Mouse (Mus musculus) intestine, embryonic 15.5 days (tissue): ENCODE measurements around the gene Lsg1. TPM values are rescaled to one million over a fixed set of nuclear protein-coding genes. Genes with fewer than 3 reads are reported as not detected.

Source experiments
- ATAC-seq: fragments of 200-750 bp; cut with Nextera tagmentation; 2 replicates; pipeline ENCODE4 v1.8.0; 2017; ENCODE audit warnings: moderate TSS enrichment, moderate library complexity
- H3K27ac ChIP-seq: fragments of 300-500 bp; sonication (generic); 2 replicates; pipeline ENCODE4 v1.5.1; 2015; ENCODE audit warnings: mild to moderate bottlenecking, inconsistent platforms
- H3K27me3 ChIP-seq: fragments of 300-500 bp; sonication (generic); replicated peaks from 2 replicates; pipeline ENCODE4 v1.6.1; 2015; ENCODE audit warnings: inconsistent platforms
- H3K36me3 ChIP-seq: fragments of 300-500 bp; sonication (generic); 2 replicates; pipeline ENCODE4 v1.6.1; 2015; ENCODE audit warnings: inconsistent platforms
- H3K4me1 ChIP-seq: fragments of 300-500 bp; sonication (generic); replicated peaks from 2 replicates; pipeline ENCODE4 v1.6.1; 2015; ENCODE audit warnings: inconsistent platforms
- H3K4me2 ChIP-seq: fragments of 300-500 bp; sonication (generic); replicated peaks from 2 replicates; pipeline ENCODE4 v1.6.1; 2015; ENCODE audit warnings: mild to moderate bottlenecking, inconsistent platforms
- H3K4me3 ChIP-seq: fragments of 300-500 bp; sonication (generic); replicated peaks from 2 replicates; pipeline ENCODE4 v1.5.1; 2015; ENCODE audit warnings: inconsistent platforms
- H3K9ac ChIP-seq: fragments of 300-500 bp; sonication (generic); 2 replicates; pipeline ENCODE4 v1.6.1; 2015; ENCODE audit warnings: inconsistent platforms
- H3K9me3 ChIP-seq: fragments of 300-500 bp; sonication (generic); 2 replicates; pipeline ENCODE4 v1.6.1; 2016; ENCODE audit warnings: inconsistent platforms
- WGBS: fragments of 180-500 bp; shearing (Covaris S2); methylation state at CpG from one replicate; pipeline ENCODE4 v1.1.7; 2015; 5-methylcytosine and 5-hydroxymethylcytosine counted together
- polyA plus RNA-seq: library from polyadenylated mRNA; unstranded; fragments of >200 nt; fragmentation: Nextera tagmentation; extraction: Ambion mirVana; gene quantifications from 2 replicates; pipeline ENCODE4 v1.2.1, GENCODE M21; 2015

The Lsg1 gene
- polyA plus RNA-seq, 1 experiment from 2014 or later, result 57.3 TPM

GRCm38 (mm10) chr16:30542826-30543225, 44.6 kb downstream of the Lsg1 start:
- Histone ChIP-seq H3K9ac (no peak overlapping the region), H3K4me2 (no peak overlapping the region), H3K36me3 (no peaks in the 10 kb centered on the region), H3K4me3 (no peak overlapping the region), H3K27me3 (no peaks in the 10 kb centered on the region), H3K9me3 (no peaks in the 10 kb centered on the region), H3K27ac (no peak overlapping the region), H3K4me1 (0 out of 2 replicates have a peak, but pooled peaks cover 6% of the 10 kb centered on the region)
- no peak for ATAC-seq
- WGBS, result 75% methylated on average over 6 of the region's 6 CpGs

- H3K36me3 ChIP-seq, result no peaks in the 10 kb centered on the region
- H3K9me3 ChIP-seq, result no peaks in the 10 kb centered on the region
- WGBS, result 73% methylated on average over 20 of the region's 20 CpGs
- peak overlapping the region; percentile 14; the same call in 1 of the 2 replicates for H3K4me3 ChIP-seq
- peak overlapping the region; percentile 17; the same call in 1 of the 2 replicates for H3K4me2 ChIP-seq
- H3K4me1 ChIP-seq, result peaks cover 6% of the 10 kb centered on the region; the same call in 1 of the 2 replicates
- no peaks in the 10 kb centered on the region for H3K27me3 ChIP-seq
- H3K9ac ChIP-seq, result no peak overlapping the region
- peak; percentile 42; the same call in 1 of the 2 replicates for ATAC-seq
- H3K27ac ChIP-seq, result no peak overlapping the region
Observed at GRCm38 (mm10) chr16:30540107-30541001, 47.0 kb downstream of the Lsg1 start.

- Histone ChIP-seq H3K9me3 (no peaks in the 10 kb centered on the region), H3K9ac (no peak overlapping the region), H3K27me3 (no peaks in the 10 kb centered on the region), H3K4me3 (no peak overlapping the region), H3K4me2 (no peak overlapping the region), H3K36me3 (no peaks in the 10 kb centered on the region), H3K4me1 (peaks cover 6% of the 10 kb centered on the region; the same call in 1 of the 2 replicates), H3K27ac (no peak overlapping the region)
- peak; percentile 59 for ATAC-seq
- 21% methylated on average over 10 of the region's 10 CpGs for WGBS
Observed at GRCm38 (mm10) chr16:30539433-30539832, 48.0 kb downstream of the Lsg1 start.

DNA sequence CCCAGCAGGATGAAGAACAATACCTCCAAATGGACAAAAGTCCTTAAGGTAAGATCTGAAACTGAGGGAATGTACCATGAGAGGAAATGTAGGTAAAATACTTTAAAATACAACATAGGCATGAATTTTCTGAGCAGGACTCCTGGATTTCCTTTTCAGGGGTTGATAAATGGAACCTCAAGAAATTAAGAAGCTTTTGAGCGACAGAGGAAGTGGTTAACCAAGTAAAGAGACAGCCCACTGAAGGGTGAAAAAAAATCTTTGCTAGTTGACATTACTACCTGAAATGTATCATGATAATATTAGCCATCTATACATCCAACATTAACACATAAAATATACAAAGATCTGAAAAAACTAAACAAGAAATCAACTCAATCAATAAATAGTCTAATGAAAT, 52.3 kb downstream of the Lsg1 start:
- no peaks in the 10 kb centered on the region for H3K27me3 ChIP-seq
- no peak overlapping the region for H3K4me2 ChIP-seq
- peaks cover 6% of the 10 kb centered on the region; the same call in 1 of the 2 replicates for H3K4me1 ChIP-seq
- 75% methylated on average over 1 of the region's 1 CpGs for WGBS
- no peaks in the 10 kb centered on the region for H3K9me3 ChIP-seq
- ATAC-seq, result no peak
- no peaks in the 10 kb centered on the region for H3K36me3 ChIP-seq
- H3K9ac ChIP-seq, result no peak overlapping the region
- H3K27ac ChIP-seq, result no peak overlapping the region
- H3K4me3 ChIP-seq, result no peak overlapping the region

GRCm38 (mm10) chr16:30533592-30533991, 53.8 kb downstream of the Lsg1 start:
- Histone ChIP-seq H3K4me1 (no peaks in the 10 kb centered on the region; the same call in 1 of the 2 replicates), H3K4me2 (no peak overlapping the region), H3K9me3 (no peaks in the 10 kb centered on the region), H3K36me3 (no peaks in the 10 kb centered on the region), H3K27ac (no peak overlapping the region), H3K27me3 (no peaks in the 10 kb centered on the region), H3K4me3 (no peak overlapping the region), H3K9ac (no peak overlapping the region)
- 67% methylated on average over 4 of the region's 4 CpGs for WGBS
- ATAC-seq, result no peak

- H3K4me1 ChIP-seq, result no peaks in the 10 kb centered on the region; the same call in 1 of the 2 replicates
- ATAC-seq, result no peak
- no peak overlapping the region for H3K9ac ChIP-seq
- H3K36me3 ChIP-seq, result no peaks in the 10 kb centered on the region
- no peak overlapping the region for H3K27ac ChIP-seq
- WGBS, result 53% methylated on average over 1 of the region's 1 CpGs
- H3K4me3 ChIP-seq, result no peak overlapping the region
- no peaks in the 10 kb centered on the region for H3K9me3 ChIP-seq
- H3K27me3 ChIP-seq, result no peaks in the 10 kb centered on the region
- no peak overlapping the region for H3K4me2 ChIP-seq
Observed at GRCm38 (mm10) chr16:30532929-30533328, 54.5 kb downstream of the Lsg1 start.

GRCm38 (mm10) chr16:30531761-30532406, 55.5 kb downstream of the Lsg1 start:
- Histone ChIP-seq H3K27ac (no peak overlapping the region), H3K4me1 (no peaks in the 10 kb centered on the region; the same call in 1 of the 2 replicates), H3K9ac (no peak overlapping the region), H3K27me3 (no peaks in the 10 kb centered on the region), H3K36me3 (no peaks in the 10 kb centered on the region), H3K9me3 (no peaks in the 10 kb centered on the region), H3K4me3 (no peak overlapping the region), H3K4me2 (no peak overlapping the region)
- 29% methylated on average over 20 of the region's 20 CpGs for WGBS
- peak; percentile 49; the same call in 1 of the 2 replicates for ATAC-seq

- no peak overlapping the region for H3K4me3 ChIP-seq
- no peak overlapping the region for H3K27ac ChIP-seq
- H3K9ac ChIP-seq, result no peak overlapping the region
- WGBS, result 49% methylated on average over 4 of the region's 4 CpGs
- H3K27me3 ChIP-seq, result no peaks in the 10 kb centered on the region
- no peaks in the 10 kb centered on the region for H3K36me3 ChIP-seq
- H3K4me2 ChIP-seq, result no peak overlapping the region
- no peaks in the 10 kb centered on the region for H3K4me1 ChIP-seq
- no peak; the same call in 1 of the 2 replicates for ATAC-seq
- no peaks in the 10 kb centered on the region for H3K9me3 ChIP-seq
Observed at GRCm38 (mm10) chr16:30530815-30531214, 56.6 kb downstream of the Lsg1 start.

DNA sequence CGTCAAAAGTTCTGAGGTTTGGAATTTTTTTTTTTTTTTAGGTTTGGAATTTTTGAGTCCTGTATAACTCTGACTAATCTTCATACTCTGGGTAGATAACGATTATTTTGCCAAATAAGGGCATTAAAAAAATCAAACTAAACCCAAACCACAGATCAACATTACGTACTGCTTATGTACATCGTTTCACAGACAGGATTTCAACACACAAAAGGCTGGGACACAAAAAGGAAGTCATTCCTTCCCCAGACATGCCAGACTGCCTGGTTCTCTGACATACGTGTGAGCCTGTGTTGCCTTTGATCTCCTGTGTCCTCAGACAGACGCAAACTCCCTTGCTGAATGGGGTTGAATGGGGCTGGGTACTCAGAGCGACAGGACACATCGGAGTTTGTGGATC, 59.0 kb downstream of the Lsg1 start:
- Histone ChIP-seq H3K27me3 (no peaks in the 10 kb centered on the region), H3K9me3 (no peaks in the 10 kb centered on the region), H3K27ac (no peak overlapping the region), H3K9ac (no peak overlapping the region), H3K36me3 (no peaks in the 10 kb centered on the region), H3K4me2 (no peak overlapping the region), H3K4me3 (no peak overlapping the region), H3K4me1 (no peaks in the 10 kb centered on the region)
- no peak for ATAC-seq
- WGBS, result 83% methylated on average over 8 of the region's 8 CpGs

DNA sequence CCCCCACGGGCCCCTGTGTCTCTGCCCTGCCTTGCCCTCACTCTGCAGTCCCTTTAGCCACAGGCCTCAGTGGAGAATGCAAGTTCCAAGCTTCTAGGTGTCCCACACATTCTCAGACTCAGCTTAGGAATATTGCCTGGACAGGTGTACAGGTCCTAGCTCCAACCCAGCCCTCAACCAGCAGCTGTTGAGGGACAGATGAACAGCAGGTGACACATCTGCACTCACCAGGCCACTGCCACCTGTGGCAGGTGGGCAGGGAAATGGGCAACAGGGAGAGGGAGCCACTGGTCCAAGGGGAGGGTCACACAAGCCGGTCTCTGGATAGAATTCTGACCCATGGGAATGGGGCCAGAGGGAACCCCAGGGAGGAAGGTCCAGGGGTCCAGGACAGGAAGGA, 59.5 kb downstream of the Lsg1 start:
- H3K4me1 ChIP-seq, result no peaks in the 10 kb centered on the region
- no peaks in the 10 kb centered on the region for H3K36me3 ChIP-seq
- no peak overlapping the region for H3K27ac ChIP-seq
- H3K9me3 ChIP-seq, result no peaks in the 10 kb centered on the region
- WGBS, result 73% methylated on average over 2 of the region's 2 CpGs
- no peak overlapping the region for H3K4me3 ChIP-seq
- no peak for ATAC-seq
- H3K9ac ChIP-seq, result no peak overlapping the region
- no peak overlapping the region for H3K4me2 ChIP-seq
- H3K27me3 ChIP-seq, result no peaks in the 10 kb centered on the region

DNA sequence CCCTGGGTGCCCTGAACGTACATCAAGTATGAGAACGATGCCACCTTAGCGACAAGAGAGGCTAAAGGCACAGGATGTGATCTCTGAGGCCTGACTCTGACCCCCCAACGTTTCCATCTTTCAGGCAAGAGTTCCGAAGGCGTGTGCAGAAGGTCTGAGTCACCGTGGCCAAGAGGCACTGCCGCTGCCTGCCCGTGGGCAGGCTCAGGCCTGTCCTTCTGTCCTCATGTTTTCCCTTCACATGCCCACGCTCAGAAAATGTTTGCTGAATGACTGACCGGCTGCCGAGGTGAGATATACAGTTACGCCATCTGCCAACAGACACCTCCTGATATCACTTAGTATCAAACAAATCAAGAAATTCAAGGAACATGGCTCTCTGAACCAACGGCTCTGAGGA, 61.6 kb downstream of the Lsg1 start:
- Histone ChIP-seq H3K36me3 (no peaks in the 10 kb centered on the region), H3K27me3 (no peaks in the 10 kb centered on the region), H3K4me2 (no peak overlapping the region), H3K9ac (no peak overlapping the region), H3K4me1 (no peaks in the 10 kb centered on the region), H3K27ac (no peak overlapping the region), H3K4me3 (no peak overlapping the region), H3K9me3 (no peaks in the 10 kb centered on the region)
- ATAC-seq, result no peak
- 84% methylated on average over 14 of the region's 14 CpGs for WGBS

DNA sequence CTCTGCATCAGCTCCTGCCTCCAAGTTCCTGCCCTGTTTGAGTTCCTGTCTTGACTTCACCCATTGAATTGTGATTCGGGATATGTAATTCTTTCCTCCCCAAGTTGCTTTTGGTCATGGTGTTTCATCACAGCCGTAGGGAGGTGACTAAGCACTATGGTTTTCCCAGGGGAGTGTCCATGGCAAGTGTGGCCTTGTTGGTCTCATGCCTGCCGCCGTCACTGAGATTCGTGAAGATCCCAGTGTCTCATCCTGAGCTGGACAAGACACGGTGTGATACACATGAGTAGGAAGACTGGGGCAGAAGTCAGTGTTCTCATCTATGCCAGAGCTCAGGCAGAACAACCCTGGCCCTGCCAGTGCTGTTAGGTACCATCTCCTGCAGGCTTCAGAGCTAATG, 62.9 kb downstream of the Lsg1 start:
- Histone ChIP-seq H3K4me1 (peaks cover 2% of the 10 kb centered on the region; the same call in 1 of the 2 replicates), H3K27me3 (no peaks in the 10 kb centered on the region), H3K36me3 (no peaks in the 10 kb centered on the region), H3K9me3 (no peaks in the 10 kb centered on the region), H3K27ac (no peak overlapping the region), H3K4me2 (no peak overlapping the region), H3K4me3 (no peak overlapping the region), H3K9ac (no peak overlapping the region)
- whole genome bisulfite sequencing, result 92% methylated on average over 6 of the region's 6 CpGs
- ATAC-seq, result no peak
